Mouse (Mus musculus) cerebellum, adult 2 months (tissue): ENCODE results near the gene Nckap5. TPM values are rescaled to one million over a fixed set of nuclear protein-coding genes. Genes with fewer than 3 reads are reported as not detected.

ENCODE experiments used
- DNase-seq, 2 experiments: peaks; one replicate each; pipeline ENCODE4 v3.0.0; 2021
- H3K27ac ChIP-seq: fragments of 200-500 bp; 2 replicates; pipeline ENCODE4 v1.5.1; 2012; ENCODE audit warnings: low read length, control low read depth, inconsistent platforms; ENCODE audit not compliant: insufficient read depth
- H3K27me3 ChIP-seq: fragments of 200-500 bp; 2 replicates; pipeline ENCODE4 v1.6.1; 2012; ENCODE audit warnings: inconsistent platforms, mild to moderate bottlenecking, low read length, moderate library complexity; ENCODE audit not compliant: control insufficient read depth, insufficient read depth
- H3K4me1 ChIP-seq: fragments of 200-500 bp; 2 replicates; pipeline ENCODE4 v1.6.1; 2011; ENCODE audit warnings: low read length; ENCODE audit not compliant: control insufficient read depth, insufficient read depth
- H3K4me3 ChIP-seq: fragments of 200-500 bp; replicated peaks from 2 replicates; pipeline ENCODE3; 2011; ENCODE audit warnings: mild to moderate bottlenecking, low read depth, low read length, control low read depth; ENCODE audit not compliant: insufficient read depth
- CTCF ChIP-seq: fragments of 200-500 bp; IDR thresholded peaks from 2 replicates; pipeline ENCODE4 v1.5.1; 2011; ENCODE audit warnings: low read depth, mild to moderate bottlenecking, control low read depth, low read length, moderate library complexity, borderline replicate concordance; ENCODE audit not compliant: insufficient read depth
- POLR2A ChIP-seq: fragments of 200-500 bp; IDR thresholded peaks from 2 replicates; pipeline ENCODE4 v1.6.1; 2011; ENCODE audit warnings: low read length, control low read depth, borderline replicate concordance; ENCODE audit not compliant: insufficient read depth
- WGBS: fragments of 180-500 bp; shearing (Covaris S2); methylation state at CpG from one replicate; pipeline ENCODE4 v1.1.7; 2018; 5-methylcytosine and 5-hydroxymethylcytosine counted together
- polyA plus RNA-seq: library from polyadenylated mRNA; depleted of rRNA; stranded (reverse); fragments of >200 nt; gene quantifications from 2 replicates; pipeline ENCODE4 v1.2.3, GENCODE M21; 2012

Nckap5 gene
- polyA plus RNA-seq, 1 experiment = 2.1 TPM

- Histone ChIP-seq H3K27me3 (no peaks in the 10 kb centered on the region), H3K4me3 (no peak overlapping the region), H3K27ac (no peak overlapping the region), H3K4me1 (no peaks in the 10 kb centered on the region)
- DNase-seq = peak; percentile 10 to 22
- TF ChIP-seq POLR2A (no peak), CTCF (no peak)
- WGBS = 36% methylated on average over 6 of the region's 6 CpGs
Observed at GRCm38 (mm10) chr1:126152217-126152616, 678.4 kb downstream of the Nckap5 start.

- no peak overlapping the region for H3K27ac ChIP-seq
- no peak for TF ChIP-seq CTCF
- TF ChIP-seq POLR2A = no peak
- no peak for DNase-seq
- no peaks in the 10 kb centered on the region for H3K4me1 ChIP-seq
- no peaks in the 10 kb centered on the region for H3K27me3 ChIP-seq
- no peak overlapping the region for H3K4me3 ChIP-seq
Observed at GRCm38 (mm10) chr1:126149966-126150365, 680.6 kb downstream of the Nckap5 start.

DNA sequence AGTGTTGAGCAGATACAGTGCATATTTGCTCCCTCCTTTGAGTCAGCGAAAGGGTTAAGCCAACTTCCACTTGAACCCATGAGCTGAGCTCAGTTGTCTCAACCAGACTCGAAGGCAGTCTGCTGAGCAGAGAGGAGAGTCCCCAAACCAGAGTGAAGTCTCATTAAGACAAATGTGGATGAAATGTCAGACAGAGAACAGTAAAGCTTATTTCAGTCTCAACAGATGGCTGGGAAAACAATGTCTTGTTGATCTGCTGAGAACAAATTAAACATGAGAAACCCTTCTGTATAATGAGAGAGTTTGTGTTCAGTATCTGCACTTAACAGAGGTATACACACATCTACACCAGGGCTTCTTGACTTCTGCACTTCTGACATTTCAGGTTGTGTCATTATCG is 694.9 kb downstream of the Nckap5 start:
- Histone ChIP-seq H3K4me3 (no peak overlapping the region), H3K27me3 (no peaks in the 10 kb centered on the region), H3K4me1 (no peaks in the 10 kb centered on the region), H3K27ac (no peak overlapping the region)
- TF ChIP-seq POLR2A = no peak
- no peak for TF ChIP-seq CTCF
- no peak for DNase-seq
- 85% methylated on average over 3 of the region's 3 CpGs for WGBS

GRCm38 (mm10) chr1:126132316-126132715 is 698.3 kb downstream of the Nckap5 start:
- WGBS = 95% methylated on average over 2 of the region's 2 CpGs
- H3K4me1 ChIP-seq = no peaks in the 10 kb centered on the region
- no peak overlapping the region for H3K27ac ChIP-seq
- no peak for DNase-seq
- no peak overlapping the region for H3K4me3 ChIP-seq
- TF ChIP-seq POLR2A (no peak), CTCF (no peak)
- H3K27me3 ChIP-seq = no peaks in the 10 kb centered on the region

DNA sequence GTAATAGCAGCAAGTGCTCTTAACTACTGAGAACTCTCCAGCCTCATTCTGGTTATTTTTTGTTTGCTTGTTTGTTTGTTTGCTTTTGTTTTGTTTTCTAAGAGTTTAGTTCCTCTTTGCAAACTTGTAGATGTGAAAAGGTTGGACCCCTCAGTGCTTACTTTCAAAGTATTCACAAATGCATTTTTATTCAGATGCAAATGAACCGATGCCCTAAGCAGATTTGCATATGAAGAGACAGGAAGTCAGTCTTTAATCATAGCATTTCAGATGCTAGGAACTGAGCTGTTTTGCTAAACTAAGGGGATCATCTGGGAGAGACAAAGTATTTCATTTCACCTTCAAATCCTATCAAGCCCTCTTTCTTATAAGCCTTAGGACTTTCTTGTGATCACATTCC is 701.5 kb downstream of the Nckap5 start:
- Histone ChIP-seq H3K27me3 (no peaks in the 10 kb centered on the region; the same call in 1 of the 2 replicates), H3K4me3 (no peak overlapping the region), H3K27ac (no peak overlapping the region), H3K4me1 (no peaks in the 10 kb centered on the region)
- no peak for TF ChIP-seq POLR2A
- TF ChIP-seq CTCF = no peak
- no peak for DNase-seq
- WGBS = 27% methylated on average over 1 of the region's 1 CpGs

DNA sequence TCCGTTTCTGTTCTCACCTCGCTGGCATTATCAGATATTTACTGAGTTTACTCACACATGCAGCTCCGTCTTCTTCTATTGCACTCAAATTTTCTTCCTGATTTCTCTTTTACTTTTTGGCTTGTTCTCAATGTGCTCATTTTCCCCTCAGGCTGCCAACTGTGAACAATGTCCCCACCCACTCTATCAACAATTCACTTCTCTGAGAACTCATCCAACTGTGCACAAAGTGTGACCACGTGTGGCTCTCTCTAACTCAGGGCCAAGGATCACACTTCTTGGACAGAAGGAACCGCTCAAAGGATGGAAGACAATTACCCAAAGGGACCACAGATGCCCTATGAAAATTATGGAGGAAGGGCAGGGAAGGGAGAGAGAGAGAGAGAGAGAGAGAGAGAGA is 707.5 kb downstream of the Nckap5 start:
- 27% methylated on average over 5 of the region's 5 CpGs for WGBS
- Histone ChIP-seq H3K4me3 (no peak overlapping the region), H3K4me1 (no peaks in the 10 kb centered on the region), H3K27ac (no peak overlapping the region), H3K27me3 (no peaks in the 10 kb centered on the region; the same call in 1 of the 2 replicates)
- DNase-seq = no peak
- TF ChIP-seq CTCF = no peak
- TF ChIP-seq POLR2A = no peak

GRCm38 (mm10) chr1:126120506-126120905 is 710.1 kb downstream of the Nckap5 start:
- no peaks in the 10 kb centered on the region; the same call in 1 of the 2 replicates for H3K4me1 ChIP-seq
- no peak for DNase-seq
- no peak overlapping the region for H3K4me3 ChIP-seq
- H3K27ac ChIP-seq = no peak overlapping the region
- H3K27me3 ChIP-seq = no peaks in the 10 kb centered on the region
- 51% methylated on average over 8 of the region's 8 CpGs for WGBS
- TF ChIP-seq CTCF = no peak
- TF ChIP-seq POLR2A = no peak

- no peaks in the 10 kb centered on the region for H3K27me3 ChIP-seq
- peak; percentile 15 to 25 for DNase-seq
- H3K4me1 ChIP-seq = no peaks in the 10 kb centered on the region; the same call in 1 of the 2 replicates
- H3K4me3 ChIP-seq = no peak overlapping the region
- TF ChIP-seq POLR2A (no peak), CTCF (no peak)
- no peak overlapping the region for H3K27ac ChIP-seq
- 22% methylated on average over 3 of the region's 3 CpGs for WGBS
Observed at GRCm38 (mm10) chr1:126116034-126116433, 714.6 kb downstream of the Nckap5 start.

DNA sequence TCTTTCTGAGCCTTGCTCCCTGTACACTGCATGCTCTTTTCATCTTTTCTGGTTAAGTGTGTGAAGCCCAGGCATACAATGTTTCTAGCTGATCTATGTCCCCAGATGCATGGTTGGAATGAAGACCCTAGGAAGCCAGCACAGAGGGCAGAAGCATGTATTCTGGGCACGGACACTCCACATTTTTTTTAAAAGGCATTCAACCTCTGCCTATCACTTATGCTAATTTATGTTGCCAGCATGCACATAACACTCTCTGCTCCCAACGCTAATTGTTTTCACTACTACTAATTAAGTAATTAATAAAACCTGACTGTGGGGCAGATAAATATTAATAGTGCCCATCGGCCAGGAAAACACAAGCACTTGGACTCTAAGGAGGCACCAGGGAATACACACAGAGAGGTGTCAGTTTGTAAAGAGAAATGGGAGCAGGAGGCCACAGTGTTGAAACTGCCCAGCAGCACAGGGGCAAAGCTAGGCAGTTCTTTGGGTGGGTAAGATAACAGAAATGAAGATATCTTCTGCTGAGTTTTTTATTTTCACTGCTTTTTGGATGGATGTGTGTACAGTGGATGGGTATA is 724.8 kb downstream of the Nckap5 start:
- TF ChIP-seq POLR2A = no peak
- TF ChIP-seq CTCF = no peak
- WGBS = 45% methylated on average over 3 of the region's 3 CpGs
- Histone ChIP-seq H3K4me3 (no peak overlapping the region), H3K4me1 (no peaks in the 10 kb centered on the region), H3K27ac (no peak overlapping the region), H3K27me3 (no peaks in the 10 kb centered on the region)
- no peak for DNase-seq
